Mouse (Mus musculus): ENCODE measurements around the gene Cyp2r1. TPM values are rescaled to one million over a fixed set of nuclear protein-coding genes. Genes with fewer than 3 reads are reported as not detected.
"Not testable (repeated sequence)": the region's sequence is repeated elsewhere in the genome, so short reads cannot be mapped to it uniquely, and the experiment has no call there.

Cyp2r1 gene
- total RNA-seq (2012; rRNA removed) (not detected in 2 replicates), total RNA-seq (2014; rRNA removed) (not detected in 2 replicates), polyA plus RNA-seq (2012; ENCODE audit: insufficient read length, low read depth) (not detected in 2 replicates)

DNA sequence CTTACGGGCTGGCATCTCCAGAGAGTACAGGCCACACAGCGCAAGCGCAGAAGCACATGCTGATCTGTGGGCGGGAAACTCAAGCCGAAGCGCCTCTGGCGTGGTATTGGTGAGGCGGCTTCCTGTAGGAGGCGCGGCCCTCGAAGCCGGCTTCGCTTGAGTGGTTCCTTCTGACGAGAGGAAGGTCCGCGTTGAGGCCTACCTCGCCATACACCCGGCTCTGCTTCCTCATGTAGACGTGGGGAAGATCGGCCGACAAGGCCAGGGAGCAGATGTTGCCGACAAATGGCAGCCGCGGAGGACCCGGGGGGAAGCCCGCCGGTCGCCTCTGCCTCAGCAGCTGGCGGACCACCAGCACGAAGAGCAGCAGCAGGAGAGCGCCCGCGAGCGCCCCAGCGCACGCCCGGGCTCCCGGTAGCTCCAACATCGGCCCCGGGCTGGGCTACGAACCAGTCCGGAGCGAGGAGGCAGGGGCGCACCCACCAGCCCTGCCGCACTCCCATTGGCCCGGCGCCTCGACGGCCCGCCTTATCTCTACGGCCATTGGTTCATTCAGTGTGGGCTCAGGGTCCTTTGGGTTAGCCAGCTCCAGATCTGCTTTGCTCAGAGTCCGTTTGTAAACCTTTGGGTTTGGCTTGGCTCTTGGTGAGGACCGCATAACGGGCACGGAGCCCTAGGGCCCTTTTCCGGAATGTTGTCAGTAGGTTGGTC, at the start of gene Cyp2r1:
Gene Cyp2r1 (minus strand): TSS at position 442 of the 711 bp plus-strand sequence.
- no peak for TF ChIP-seq POLR2AphosphoS2 (IDR thresholded peaks at IDR 0.05; ENCODE audit: low read depth, low read length)
- no peak for TF ChIP-seq E2F4 (IDR thresholded peaks at IDR 0.05; ENCODE audit: insufficient replicate concordance, low read depth, low read length)
- TF ChIP-seq NRF1 (IDR thresholded peaks at IDR 0.05; ENCODE audit: low read depth, low read length): no peak
- TF ChIP-seq JUND (conservative IDR thresholded peaks at IDR 0.05; ENCODE audit: low read depth, low read length): no peak
- no peak for TF ChIP-seq CTCF (conservative IDR thresholded peaks at IDR 0.05 in 1 of 2, IDR thresholded peaks at IDR 0.05 in 1 of 2; ENCODE audit: low read depth in 2 of 2, low read length in 2 of 2)
- no peak for TF ChIP-seq ZKSCAN1 (IDR thresholded peaks at IDR 0.05; ENCODE audit: borderline replicate concordance, low read depth, low read length)
- TF ChIP-seq BHLHE40 (IDR thresholded peaks at IDR 0.05; ENCODE audit: low read depth, low read length): no peak
- TF ChIP-seq NELFE (IDR thresholded peaks at IDR 0.05; ENCODE audit: low read depth, low read length): no peak
- TF ChIP-seq CHD1 (IDR thresholded peaks at IDR 0.05; ENCODE audit: low read depth, low read length): no peak
- no peak for TF ChIP-seq RCOR1 (conservative IDR thresholded peaks at IDR 0.05; ENCODE audit: low read depth, low read length)
- no peak for TF ChIP-seq MEF2A (IDR thresholded peaks at IDR 0.05; ENCODE audit: borderline replicate concordance, low read depth, low read length)
- no peak for TF ChIP-seq ELF1 (IDR thresholded peaks at IDR 0.05; ENCODE audit: low read depth, low read length)
- no peak for TF ChIP-seq KAT2A (IDR thresholded peaks at IDR 0.05; ENCODE audit: insufficient replicate concordance, low read length)
- TF ChIP-seq MYC (IDR thresholded peaks at IDR 0.05; ENCODE audit: low read depth, low read length): no peak
- no peak for TF ChIP-seq EP300 (IDR thresholded peaks at IDR 0.05; ENCODE audit: low read length)
- no peak for TF ChIP-seq HCFC1 (IDR thresholded peaks at IDR 0.05; ENCODE audit: low read depth, low read length)
- TF ChIP-seq TCF12 (IDR thresholded peaks at IDR 0.05; ENCODE audit: low read depth, low read length): no peak
- TF ChIP-seq CHD2 (IDR thresholded peaks at IDR 0.05; ENCODE audit: low read length): no peak
- TF ChIP-seq SMC3 (IDR thresholded peaks at IDR 0.05; ENCODE audit: low read depth, low read length): no peak
- H3K4me1 ChIP-seq (ENCODE audit: control insufficient read depth in 1 of 2, insufficient read depth in 2 of 2): no peaks in the 10 kb centered on the region
- no peaks in the 10 kb centered on the region for H3K36me3 ChIP-seq (replicated peaks in 1 of 2; ENCODE audit: control insufficient read depth in 1 of 2, insufficient read depth in 1 of 2, low read length in 1 of 2)
- peaks cover 3% of the 10 kb centered on the region for H3K9me3 ChIP-seq (replicated peaks; ENCODE audit: low read length)
- H3K9ac ChIP-seq (ENCODE audit: insufficient read depth, low read depth): no peak within 1 kb of the TSS
- H3K4me3 ChIP-seq (replicated peaks in 1 of 3; ENCODE audit: low read depth in 2 of 3, low read length in 2 of 3, poor library complexity in 1 of 3): no peak within 1 kb of the TSS
- no peak for DNase-seq (ENCODE audit: extremely low read depth)
- no peak within 1 kb of the TSS for H3K4me2 ChIP-seq (ENCODE audit: insufficient read depth, low read depth, poor library complexity, severe bottlenecking)
- dilution Hi-C loops (cut with MboI; ENCODE audit: extremely low pct_ligation_motif_present, extremely low pct_unique_long_range_greater_than_20kb, low sequenced_read_pairs): no loop called here
- no peak within 1 kb of the TSS for H3K27ac ChIP-seq (ENCODE audit: insufficient read depth, low read depth)
- in situ Hi-C loops (cut with MboI; ENCODE audit: low pct_ligation_motif_present, low pct_unique_long_range_greater_than_20kb, low sequenced_read_pairs): no loop called here
- H3K79me2 ChIP-seq (replicated peaks; ENCODE audit: control insufficient read depth, extremely low read depth, insufficient read depth, poor library complexity, severe bottlenecking): no peaks in the 10 kb centered on the region
- no peaks in the 10 kb centered on the region for H3K27me3 ChIP-seq (replicated peaks)

DNA sequence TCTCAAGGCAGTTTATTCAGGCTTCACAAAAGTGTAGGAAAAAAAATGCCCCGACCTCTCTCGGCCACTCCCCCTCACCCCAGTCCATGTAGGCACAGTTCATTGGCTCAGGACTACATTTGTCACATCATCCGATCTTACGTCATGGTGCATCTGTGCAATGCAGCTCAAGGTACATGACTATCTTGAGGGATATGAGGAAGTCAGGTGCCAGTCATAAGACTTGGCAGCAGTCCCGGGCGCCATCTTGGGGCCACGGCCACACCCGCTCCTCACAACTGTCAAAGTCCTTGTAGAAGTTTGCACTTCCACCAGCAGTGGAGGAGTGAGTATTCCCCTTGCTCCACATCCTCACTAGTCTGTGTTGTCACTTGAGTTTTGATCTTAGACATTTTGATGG, 31.6 kb upstream of the Cyp2r1 start:
- H3K9me3 ChIP-seq (replicated peaks; ENCODE audit: low read length); H3K79me2 ChIP-seq (replicated peaks; ENCODE audit: control insufficient read depth, extremely low read depth, insufficient read depth, poor library complexity, severe bottlenecking); H3K4me1 ChIP-seq (ENCODE audit: control insufficient read depth in 1 of 2, insufficient read depth in 2 of 2); in situ Hi-C loops (cut with MboI; ENCODE audit: low pct_ligation_motif_present, low pct_unique_long_range_greater_than_20kb, low sequenced_read_pairs); H3K4me2 ChIP-seq (ENCODE audit: insufficient read depth, low read depth, poor library complexity, severe bottlenecking); dilution Hi-C loops (cut with MboI; ENCODE audit: extremely low pct_ligation_motif_present, extremely low pct_unique_long_range_greater_than_20kb, low sequenced_read_pairs); H3K27ac ChIP-seq (ENCODE audit: insufficient read depth, low read depth); H3K36me3 ChIP-seq (replicated peaks in 1 of 2; ENCODE audit: control insufficient read depth in 1 of 2, insufficient read depth in 1 of 2, low read length in 1 of 2); H3K4me3 ChIP-seq (replicated peaks in 1 of 3; ENCODE audit: low read depth in 2 of 3, low read length in 2 of 3, poor library complexity in 1 of 3); H3K9ac ChIP-seq (ENCODE audit: insufficient read depth, low read depth); DNase-seq (ENCODE audit: extremely low read depth); H3K27me3 ChIP-seq (replicated peaks): not testable (repeated sequence)
